Mouse (Mus musculus) liver, embryonic 13.5 days (tissue): ENCODE measurements around the gene Irf7. TPM values are rescaled to one million over a fixed set of nuclear protein-coding genes. Genes with fewer than 3 reads are reported as not detected.

Experiments used
- ATAC-seq: fragments of 200-750 bp; cut with Nextera tagmentation; 2 replicates; pipeline ENCODE4 v1.8.0; 2017; ENCODE audit warnings: low read depth, mild to moderate bottlenecking, moderate number of reproducible peaks, moderate library complexity
- DNase-seq: peaks from one replicate; pipeline ENCODE4 v3.0.0; 2022
- H3K27ac ChIP-seq: fragments of 300-500 bp; sonication (generic); 2 replicates; pipeline ENCODE4 v1.5.1; 2015; ENCODE audit warnings: moderate library complexity, mild to moderate bottlenecking, inconsistent platforms
- H3K27me3 ChIP-seq: fragments of 300-500 bp; sonication (generic); 2 replicates; pipeline ENCODE4 v1.6.1; 2015; ENCODE audit warnings: mild to moderate bottlenecking, inconsistent platforms
- H3K36me3 ChIP-seq: fragments of 300-500 bp; sonication (generic); 2 replicates; pipeline ENCODE4 v1.6.1; 2015; ENCODE audit warnings: mild to moderate bottlenecking, inconsistent platforms
- H3K4me1 ChIP-seq: fragments of 300-500 bp; sonication (generic); replicated peaks from 2 replicates; pipeline ENCODE4 v1.6.1; 2015; ENCODE audit warnings: inconsistent platforms
- H3K4me2 ChIP-seq: fragments of 300-500 bp; sonication (generic); 2 replicates; pipeline ENCODE4 v1.6.1; 2015; ENCODE audit warnings: inconsistent platforms, mild to moderate bottlenecking, moderate library complexity
- H3K4me3 ChIP-seq: fragments of 300-500 bp; sonication (generic); replicated peaks from 2 replicates; pipeline ENCODE4 v1.5.1; 2015; ENCODE audit warnings: mild to moderate bottlenecking, inconsistent platforms
- H3K9ac ChIP-seq: fragments of 300-500 bp; sonication (generic); 2 replicates; pipeline ENCODE4 v1.6.1; 2015; ENCODE audit warnings: mild to moderate bottlenecking, inconsistent platforms
- H3K9me3 ChIP-seq: fragments of 300-500 bp; sonication (generic); replicated peaks from 2 replicates; pipeline ENCODE4 v1.6.1; 2016; ENCODE audit warnings: inconsistent platforms
- whole genome bisulfite sequencing: fragments of 180-500 bp; shearing (Covaris S2); methylation state at CpG from one replicate; pipeline ENCODE4 v1.1.7; 2015; ENCODE audit not compliant: insufficient replicate concordance; 5-methylcytosine and 5-hydroxymethylcytosine counted together
- polyA plus RNA-seq: library from polyadenylated mRNA; unstranded; fragments of >200 nt; fragmentation: Nextera tagmentation; extraction: Ambion mirVana; gene quantifications from 2 replicates; pipeline ENCODE4 v1.2.1, GENCODE M21; 2015

The Irf7 gene
- polyA plus RNA-seq, 1 experiment from 2014 or later: 6.3 TPM

DNA sequence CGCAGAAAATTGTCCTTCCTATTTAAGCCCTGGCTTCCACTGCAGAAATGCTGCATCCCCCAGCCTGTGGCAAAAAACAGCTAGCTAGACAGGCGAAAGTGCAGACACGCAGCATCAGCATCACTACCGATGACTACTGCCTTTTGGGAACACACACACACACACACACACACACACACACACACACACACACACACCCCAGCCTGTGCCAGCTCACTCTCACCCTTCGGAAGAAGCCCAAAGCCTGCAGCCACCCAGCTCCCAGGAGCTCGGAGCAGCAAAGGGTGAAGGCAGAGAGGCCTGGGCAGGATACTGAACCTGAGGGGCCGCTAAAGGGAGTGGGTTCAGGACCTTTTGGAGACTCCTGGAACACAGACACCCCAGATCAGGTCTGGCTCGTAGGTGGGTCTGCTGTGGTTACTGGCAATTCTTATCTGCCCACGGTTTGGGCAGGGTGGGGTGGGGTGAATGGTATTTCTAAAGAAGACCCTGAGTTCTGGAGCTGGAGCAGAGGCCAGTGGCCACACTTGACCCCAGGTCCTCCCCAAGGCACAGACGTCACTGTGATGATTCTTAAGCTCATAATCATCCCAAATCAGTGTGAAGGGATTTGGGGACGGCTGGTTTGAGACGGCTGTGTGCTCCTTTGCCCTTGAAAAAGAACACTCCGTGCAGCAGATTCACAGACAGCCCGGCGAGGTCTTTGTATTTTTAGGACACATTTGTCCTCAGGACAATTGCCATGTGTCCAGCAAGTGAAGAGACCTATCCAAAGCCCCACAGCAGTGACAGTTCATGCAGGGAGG is 26.5 kb upstream of the Irf7 start:
- peaks cover 78% of the 10 kb centered on the region for H3K27me3 ChIP-seq
- ATAC-seq (no peak), DNase-seq (no peak)
- H3K9ac ChIP-seq: no peak overlapping the region
- no peak overlapping the region for H3K4me2 ChIP-seq
- H3K4me1 ChIP-seq: peaks cover 22% of the 10 kb centered on the region
- H3K36me3 ChIP-seq: peaks cover 8% of the 10 kb centered on the region
- no peaks in the 10 kb centered on the region for H3K9me3 ChIP-seq
- H3K4me3 ChIP-seq: no peak overlapping the region
- H3K27ac ChIP-seq: no peak overlapping the region
- 36% methylated on average over 15 of the region's 15 CpGs for WGBS

DNA sequence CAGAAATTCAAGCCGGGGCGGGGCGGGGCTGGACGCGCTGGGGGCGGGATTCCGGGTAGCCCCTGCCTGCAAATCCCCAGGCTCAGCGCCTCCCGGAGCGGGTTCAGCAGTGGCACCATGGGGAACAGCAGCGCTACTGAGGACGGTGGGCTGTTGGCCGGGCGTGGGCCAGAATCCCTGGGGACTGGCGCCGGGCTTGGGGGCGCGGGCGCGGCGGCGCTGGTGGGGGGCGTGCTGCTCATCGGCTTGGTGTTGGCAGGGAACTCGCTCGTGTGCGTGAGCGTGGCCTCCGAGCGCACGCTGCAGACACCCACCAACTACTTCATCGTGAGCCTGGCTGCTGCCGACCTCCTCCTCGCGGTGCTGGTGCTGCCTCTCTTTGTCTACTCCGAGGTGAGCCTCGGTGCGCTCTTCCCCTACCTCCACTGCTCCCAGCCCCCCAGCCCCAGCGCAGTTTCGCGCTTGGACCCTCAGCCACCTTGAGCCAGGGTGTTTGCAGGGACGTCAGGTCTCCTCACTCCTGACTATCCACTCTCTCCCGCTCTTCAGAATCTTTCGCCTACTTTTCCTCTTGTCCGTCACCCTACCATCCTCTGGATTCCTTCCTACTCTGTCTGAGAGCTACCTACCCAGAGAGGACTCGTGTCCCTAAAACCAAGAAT is 25.8 kb upstream of the Irf7 start, which contains the start of gene Drd4:
Drd4 (plus strand) TSS at position 86 of the 662 bp plus-strand sequence.
- Histone ChIP-seq H3K4me1 (peaks cover 16% of the 10 kb centered on the region), H3K36me3 (peaks cover 3% of the 10 kb centered on the region), H3K4me3 (peak within 1 kb of the TSS; percentile 45), H3K4me2 (peak within 1 kb of the TSS; percentile 60), H3K9me3 (no peaks in the 10 kb centered on the region), H3K27ac (no peak within 1 kb of the TSS), H3K9ac (no peak within 1 kb of the TSS), H3K27me3 (peaks cover 78% of the 10 kb centered on the region)
- ATAC-seq (0 out of 2 replicates have a peak, but pooled peaks have one; percentile 26), DNase-seq (no peak)
- WGBS: 3% methylated on average over 46 of the region's 46 CpGs

DNA sequence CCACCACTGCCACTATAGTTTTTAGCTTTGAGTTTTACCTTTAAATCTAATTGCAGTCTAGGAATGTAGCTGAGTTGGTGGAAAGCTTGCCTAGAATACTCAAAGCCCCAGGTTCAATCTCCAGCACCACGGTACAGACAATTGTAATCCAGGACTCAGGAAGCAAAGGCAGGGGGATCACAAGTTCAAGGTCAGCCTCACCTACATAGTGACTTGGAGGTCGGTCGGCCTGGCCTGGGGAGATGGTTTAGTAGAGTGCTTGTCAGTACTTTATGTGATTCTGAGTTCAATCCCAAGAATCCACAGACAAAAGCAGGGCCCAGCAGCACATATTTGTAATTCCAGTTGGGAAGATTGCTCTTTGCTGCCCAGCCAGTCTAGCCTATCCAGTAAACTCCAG is 21.8 kb upstream of the Irf7 start:
- DNase-seq (no peak), ATAC-seq (no peak)
- no peaks in the 10 kb centered on the region for H3K9me3 ChIP-seq
- H3K27ac ChIP-seq: no peak overlapping the region
- H3K36me3 ChIP-seq: no peaks in the 10 kb centered on the region
- no peak overlapping the region for H3K9ac ChIP-seq
- peaks cover 48% of the 10 kb centered on the region for H3K27me3 ChIP-seq
- peaks cover 7% of the 10 kb centered on the region for H3K4me1 ChIP-seq
- WGBS: 63% methylated on average over 3 of the region's 3 CpGs
- H3K4me2 ChIP-seq: no peak overlapping the region
- H3K4me3 ChIP-seq: no peak overlapping the region

DNA sequence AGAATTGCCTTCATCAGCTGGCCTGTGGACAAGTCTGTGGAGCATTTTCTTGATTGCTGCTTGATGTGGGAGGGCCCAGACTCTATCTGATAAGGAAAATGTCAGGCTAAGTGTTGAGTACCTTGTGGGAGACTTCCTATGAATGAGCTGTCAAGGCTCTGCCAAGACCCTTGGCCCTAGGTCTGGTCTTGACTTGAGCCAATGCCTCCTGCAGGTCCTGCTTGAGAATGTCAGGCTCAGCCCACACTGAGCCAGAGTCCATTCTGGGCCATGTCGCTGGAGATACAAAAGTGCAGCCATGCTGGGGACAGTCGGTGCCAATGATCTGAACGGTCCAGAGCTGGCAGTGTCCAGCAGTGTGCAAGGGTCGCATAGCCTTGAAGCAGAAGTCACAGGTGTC is 16.5 kb upstream of the Irf7 start:
- Histone ChIP-seq H3K4me1 (peaks cover 16% of the 10 kb centered on the region), H3K36me3 (no peaks in the 10 kb centered on the region), H3K9me3 (no peaks in the 10 kb centered on the region), H3K4me3 (no peak overlapping the region), H3K4me2 (no peak overlapping the region), H3K27me3 (peaks cover 30% of the 10 kb centered on the region), H3K27ac (no peak overlapping the region), H3K9ac (no peak overlapping the region)
- DNase-seq (no peak), ATAC-seq (no peak)
- WGBS: 70% methylated on average over 4 of the region's 4 CpGs

DNA sequence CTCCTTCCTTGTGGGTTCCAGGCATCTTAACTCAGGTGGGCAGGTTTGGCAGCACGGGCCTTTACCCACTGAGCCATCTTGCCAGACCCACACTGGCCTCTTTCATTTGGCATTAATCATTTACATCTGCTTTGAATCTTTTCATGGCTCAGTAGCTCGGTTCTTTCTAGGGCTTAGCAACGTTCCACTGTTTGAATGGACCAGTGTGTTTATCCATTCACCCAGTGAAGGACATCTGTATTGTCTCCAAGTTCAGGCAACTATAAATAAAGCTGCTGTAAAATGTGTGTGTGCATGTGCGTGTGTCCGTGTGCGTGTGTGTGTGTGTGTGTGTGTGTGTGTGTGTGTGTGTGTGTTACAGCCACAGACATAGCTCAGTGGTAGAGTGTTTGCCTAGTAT is 15.2 kb upstream of the Irf7 start:
- DNase-seq: no peak
- WGBS: 69% methylated on average over 6 of the region's 6 CpGs

DNA sequence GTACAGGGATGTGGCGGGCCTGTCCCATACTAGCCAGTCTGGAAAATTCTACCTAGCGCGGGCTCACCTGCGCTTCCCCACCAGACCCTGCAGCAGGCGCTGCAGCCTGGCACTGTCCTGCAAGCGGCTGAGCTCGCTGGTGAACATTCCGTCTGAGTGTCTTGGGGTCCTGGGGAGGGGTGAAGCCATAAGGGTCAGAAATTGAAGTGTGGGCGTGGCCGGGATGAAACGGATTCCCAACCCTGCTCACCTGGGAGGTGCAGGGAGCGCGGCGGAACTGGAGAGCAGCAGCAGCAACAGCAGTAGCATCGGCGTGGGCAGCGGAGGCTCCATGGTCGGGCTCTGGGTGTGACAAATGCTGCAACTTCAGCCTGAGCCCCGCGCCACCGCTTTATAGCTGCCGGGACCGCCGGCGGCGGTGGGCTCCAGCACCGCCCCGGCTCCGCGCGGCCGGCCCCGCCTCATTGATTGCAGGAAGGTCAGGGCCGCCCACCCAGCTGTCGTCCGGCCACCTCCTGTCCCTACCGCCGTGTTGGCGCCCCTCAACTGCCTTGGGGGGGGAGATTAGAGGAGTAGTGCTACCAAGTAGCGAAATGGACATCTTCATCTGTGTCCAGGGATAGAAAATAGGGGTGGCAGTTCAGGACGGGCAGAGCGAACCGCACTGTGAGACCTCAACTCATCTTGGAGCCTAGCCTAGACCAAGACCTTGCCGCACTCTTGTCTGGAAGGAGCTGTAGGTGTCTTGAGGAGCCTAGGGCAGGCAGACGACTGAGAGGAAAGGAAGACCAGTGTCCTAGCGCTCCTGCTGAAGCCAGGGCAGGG is 12.7 kb upstream of the Irf7 start, which contains the start of gene Sct:
Sct (minus strand) TSS at position 368 of the 825 bp plus-strand sequence.
- ATAC-seq (0 out of 2 replicates have a peak, but pooled peaks have one; percentile 18), DNase-seq (no peak)
- no peaks in the 10 kb centered on the region for H3K36me3 ChIP-seq
- H3K27ac ChIP-seq: no peak within 1 kb of the TSS
- H3K9ac ChIP-seq: no peak within 1 kb of the TSS
- H3K4me3 ChIP-seq: peak within 1 kb of the TSS; percentile 47
- H3K27me3 ChIP-seq: peaks cover 35% of the 10 kb centered on the region
- H3K4me2 ChIP-seq: peak within 1 kb of the TSS; percentile 70
- WGBS: 7% methylated on average over 46 of the region's 46 CpGs
- no peaks in the 10 kb centered on the region for H3K9me3 ChIP-seq
- peaks cover 16% of the 10 kb centered on the region for H3K4me1 ChIP-seq

More for the DNA sequence above, 15.2 kb upstream of the Irf7 start:
- Histone ChIP-seq H3K27ac (no peak overlapping the region), H3K9ac (no peak overlapping the region), H3K9me3 (no peaks in the 10 kb centered on the region), H3K4me1 (peaks cover 16% of the 10 kb centered on the region), H3K4me2 (no peak overlapping the region), H3K27me3 (peaks cover 35% of the 10 kb centered on the region), H3K4me3 (no peak overlapping the region), H3K36me3 (no peaks in the 10 kb centered on the region)
- ATAC-seq: no peak

DNA sequence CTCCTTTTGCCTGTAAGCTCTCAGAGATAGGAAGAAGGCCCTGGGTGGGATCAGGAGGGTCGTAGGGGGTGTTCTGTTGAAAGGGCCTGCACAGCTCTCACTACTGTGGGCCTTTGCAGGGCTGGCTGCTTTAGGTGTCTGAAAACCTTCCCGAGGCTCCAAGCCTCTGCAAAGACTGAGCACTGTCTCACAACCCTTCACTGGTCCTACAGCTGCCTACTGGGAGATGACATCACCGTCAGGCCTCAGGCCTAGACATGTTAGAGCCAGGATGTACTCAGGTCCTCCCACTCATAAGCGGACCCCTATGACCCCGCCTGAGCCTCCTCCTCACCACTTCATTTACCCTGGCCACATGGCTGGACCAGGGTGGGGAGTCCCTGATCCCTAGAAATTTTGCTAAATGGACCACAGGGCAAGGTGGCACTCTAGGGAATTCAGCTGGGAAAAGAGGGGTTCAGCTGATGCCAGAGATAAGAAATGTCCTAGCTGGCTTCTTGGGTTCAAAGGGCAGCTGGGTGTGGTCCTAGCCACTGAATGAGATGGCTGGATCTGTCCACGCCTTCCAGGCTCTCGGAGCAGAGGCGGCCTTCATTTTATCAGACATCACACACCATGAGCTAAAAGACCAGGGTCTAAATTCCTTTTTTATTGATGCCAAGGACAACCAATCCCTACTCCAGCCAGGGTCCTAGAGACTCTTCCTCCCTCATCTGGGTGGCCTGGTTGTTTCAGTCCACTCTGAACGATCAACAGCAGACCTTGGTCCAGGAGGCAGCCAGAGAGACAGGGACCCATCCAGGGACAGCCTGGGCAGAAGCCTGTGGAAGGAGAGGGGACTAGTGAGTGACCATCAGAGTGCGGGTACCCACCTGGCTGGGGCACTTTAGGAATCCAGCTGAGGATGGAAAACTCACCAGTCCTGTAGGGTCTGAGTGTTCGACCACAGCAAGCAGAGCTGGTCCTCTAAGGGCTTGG is 11.7 kb upstream of the Irf7 start:
- ATAC-seq (peak; percentile 2; the same call in 1 of the 2 replicates), DNase-seq (no peak)
- H3K9ac ChIP-seq: no peak overlapping the region
- H3K36me3 ChIP-seq: no peaks in the 10 kb centered on the region
- WGBS: 61% methylated on average over 11 of the region's 11 CpGs
- H3K4me2 ChIP-seq: peak overlapping the region; percentile 70; the same call in 1 of the 2 replicates
- H3K27ac ChIP-seq: no peak overlapping the region
- H3K9me3 ChIP-seq: no peaks in the 10 kb centered on the region
- peaks cover 16% of the 10 kb centered on the region for H3K4me1 ChIP-seq
- no peak overlapping the region for H3K4me3 ChIP-seq
- peaks cover 30% of the 10 kb centered on the region for H3K27me3 ChIP-seq

DNA sequence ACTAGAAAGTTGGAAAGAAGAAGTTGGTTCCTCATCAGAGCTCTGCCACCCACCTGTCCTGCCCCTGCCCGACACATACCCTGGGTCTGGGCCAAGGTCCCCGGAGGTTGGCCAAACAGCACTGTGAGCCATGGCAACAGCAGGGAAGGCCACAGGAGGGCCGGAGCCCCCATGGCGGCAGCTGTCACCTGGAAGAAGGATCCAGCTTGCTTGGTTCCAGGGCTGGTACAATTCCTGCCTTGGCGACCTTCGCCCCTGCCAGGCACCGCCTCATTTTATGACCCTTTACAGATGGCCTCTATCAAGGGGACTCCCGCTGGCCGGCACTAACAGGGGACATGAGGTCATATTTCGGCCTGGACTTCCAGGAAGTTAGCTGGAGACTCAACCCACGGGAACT is 10.3 kb upstream of the Irf7 start, which contains the start of gene Cdhr5:
Cdhr5 (minus strand) TSS at position 241 of the 400 bp plus-strand sequence.
- ATAC-seq: no peak
- DNase-seq: no peak
- H3K4me2 ChIP-seq: no peak within 1 kb of the TSS
- peaks cover 30% of the 10 kb centered on the region for H3K27me3 ChIP-seq
- no peak within 1 kb of the TSS for H3K27ac ChIP-seq
- WGBS: 61% methylated on average over 11 of the region's 11 CpGs
- H3K36me3 ChIP-seq: no peaks in the 10 kb centered on the region
- no peaks in the 10 kb centered on the region for H3K9me3 ChIP-seq
- H3K9ac ChIP-seq: no peak within 1 kb of the TSS
- no peak within 1 kb of the TSS for H3K4me3 ChIP-seq
- H3K4me1 ChIP-seq: peaks cover 16% of the 10 kb centered on the region

DNA sequence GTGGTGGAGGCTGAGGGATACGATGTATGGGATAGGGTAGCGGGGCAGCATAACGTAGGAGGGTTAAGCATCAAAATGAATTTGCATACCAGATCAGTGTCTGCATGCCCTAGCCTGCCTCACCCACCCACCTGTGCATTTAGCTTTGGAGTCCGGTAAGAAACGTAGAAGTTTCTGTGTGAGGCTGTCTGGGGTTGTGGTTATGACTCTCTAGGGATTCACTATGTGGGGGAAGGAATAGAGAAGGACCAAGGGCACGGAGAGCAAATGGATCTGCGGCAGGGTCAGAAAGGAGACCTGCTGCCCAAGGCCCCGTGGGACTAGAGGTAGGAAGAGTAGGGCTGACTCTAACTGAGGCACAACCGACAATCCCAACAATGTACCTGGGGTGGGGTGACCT is 9.1 kb upstream of the Irf7 start:
- Histone ChIP-seq H3K4me3 (no peak overlapping the region), H3K9ac (no peak overlapping the region)
- DNase-seq: no peak

DNA sequence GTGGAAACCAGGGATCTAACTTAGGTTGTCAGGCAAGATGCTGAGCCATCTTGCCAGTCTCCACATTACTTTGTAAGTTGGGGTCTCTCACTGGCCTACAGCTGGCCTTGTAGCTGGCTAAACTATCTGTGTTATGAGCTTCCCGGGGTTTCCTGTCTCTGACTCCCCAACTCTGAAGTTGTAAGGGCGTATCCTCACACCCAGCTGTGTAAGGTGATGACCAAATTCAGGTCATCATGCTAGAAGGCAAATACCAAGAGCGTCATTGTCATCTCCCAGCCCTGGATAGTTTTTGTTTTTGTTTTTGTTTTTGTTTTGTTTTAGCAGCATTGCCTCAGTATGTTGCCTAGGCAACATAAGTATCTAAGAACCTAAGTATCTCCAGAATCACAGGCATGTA is 4.3 kb upstream of the Irf7 start:
- ATAC-seq: no peak
- DNase-seq: no peak
- Histone ChIP-seq H3K9ac (no peak overlapping the region), H3K4me2 (no peak overlapping the region), H3K4me1 (peaks cover 20% of the 10 kb centered on the region), H3K9me3 (no peaks in the 10 kb centered on the region), H3K36me3 (no peaks in the 10 kb centered on the region), H3K4me3 (no peak overlapping the region), H3K27ac (no peak overlapping the region), H3K27me3 (peaks cover 18% of the 10 kb centered on the region; the same call in 1 of the 2 replicates)
- WGBS: 73% methylated on average over 3 of the region's 3 CpGs

More for the DNA sequence above, 9.1 kb upstream of the Irf7 start:
- 75% methylated on average over 9 of the region's 9 CpGs for WGBS
- Histone ChIP-seq H3K36me3 (no peaks in the 10 kb centered on the region), H3K4me2 (no peak overlapping the region), H3K4me1 (peaks cover 16% of the 10 kb centered on the region), H3K27me3 (peaks cover 27% of the 10 kb centered on the region), H3K9me3 (no peaks in the 10 kb centered on the region), H3K27ac (no peak overlapping the region)
- ATAC-seq: no peak
